Mouse (Mus musculus) limb, embryonic 11.5 days (tissue): ENCODE data around the gene Mt2. TPM values are rescaled to one million over a fixed set of nuclear protein-coding genes. Genes with fewer than 3 reads are reported as not detected.

Experiments used
- ATAC-seq: fragments of 200-750 bp; cut with Nextera tagmentation; 2 replicates; pipeline ENCODE4 v1.8.0; 2017; ENCODE audit warnings: low read depth; ENCODE audit not compliant: insufficient number of reproducible peaks, low FRiP score, low TSS enrichment
- DNase-seq: peaks from one replicate; pipeline ENCODE4 v3.0.0-alpha.2; 2015; ENCODE audit warnings: low spot score
- H3K27ac ChIP-seq: fragments of 300-500 bp; sonication (generic); replicated peaks from 2 replicates; pipeline ENCODE4 v1.5.1; 2014; ENCODE audit warnings: low read depth, mild to moderate bottlenecking, low read length
- H3K27me3 ChIP-seq: fragments of 300-500 bp; sonication (generic); 2 replicates; pipeline ENCODE4 v1.6.1; 2014; ENCODE audit warnings: mild to moderate bottlenecking, low read length, mixed read lengths; ENCODE audit not compliant: control insufficient read depth, insufficient read depth
- H3K36me3 ChIP-seq: fragments of 300-500 bp; sonication (generic); 2 replicates; pipeline ENCODE4 v1.6.1; 2014; ENCODE audit warnings: mild to moderate bottlenecking, low read length, moderate library complexity, mixed read lengths; ENCODE audit not compliant: control insufficient read depth, insufficient read depth
- H3K4me1 ChIP-seq: fragments of 300-500 bp; sonication (generic); 2 replicates; pipeline ENCODE4 v1.6.1; 2014; ENCODE audit warnings: low read length, mixed read lengths; ENCODE audit not compliant: control insufficient read depth, insufficient read depth
- H3K4me2 ChIP-seq: fragments of 300-500 bp; sonication (generic); 2 replicates; pipeline ENCODE4 v1.6.1; 2014; ENCODE audit warnings: low read depth, mild to moderate bottlenecking, moderate library complexity; ENCODE audit not compliant: severe bottlenecking
- H3K4me3 ChIP-seq: fragments of 300-500 bp; sonication (generic); 2 replicates; pipeline ENCODE4 v1.5.1; 2014; ENCODE audit warnings: low read depth, low read length
- H3K9ac ChIP-seq: fragments of 300-500 bp; sonication (generic); 2 replicates; pipeline ENCODE4 v1.6.1; 2014; ENCODE audit warnings: mild to moderate bottlenecking, low read length
- H3K9me3 ChIP-seq: fragments of 300-500 bp; sonication (generic); 2 replicates; pipeline ENCODE4 v1.6.1; 2016; ENCODE audit warnings: low read length; ENCODE audit not compliant: control insufficient read depth
- WGBS: fragments of 180-500 bp; shearing (Covaris S2); extraction: QIAGEN DNeasy Blood & Tissue Kit; methylation state at CpG from one replicate; pipeline ENCODE4 v1.1.7; 2014; 5-methylcytosine and 5-hydroxymethylcytosine counted together
- polyA plus RNA-seq: library from polyadenylated mRNA; unstranded; fragments of >200 nt; fragmentation: Nextera tagmentation; extraction: Ambion mirVana; gene quantifications from 2 replicates; pipeline ENCODE4 v1.2.1, GENCODE M21; 2014

The Mt2 gene
- polyA plus RNA-seq, 1 experiment from 2014 or later, result 21.7 TPM

GRCm38 (mm10) chr8:94136192-94136591 lies 36.3 kb upstream of the Mt2 start:
- H3K4me3 ChIP-seq, result no peak overlapping the region
- H3K9me3 ChIP-seq, result no peaks in the 10 kb centered on the region
- no peak overlapping the region for H3K9ac ChIP-seq
- no peak overlapping the region for H3K27ac ChIP-seq
- no peak overlapping the region for H3K4me2 ChIP-seq
- no peaks in the 10 kb centered on the region for H3K4me1 ChIP-seq
- ATAC-seq, result no peak
- DNase-seq, result no peak
- WGBS, result 84% methylated on average over 7 of the region's 7 CpGs
- H3K27me3 ChIP-seq, result no peaks in the 10 kb centered on the region
- H3K36me3 ChIP-seq, result no peaks in the 10 kb centered on the region

GRCm38 (mm10) chr8:94136933-94137332 lies 35.5 kb upstream of the Mt2 start, which contains the start of gene Mt4:
Gene Mt4 (plus strand): TSS chr8:94137197.
- no peaks in the 10 kb centered on the region for H3K9me3 ChIP-seq
- no peak for ATAC-seq
- H3K4me3 ChIP-seq, result no peak within 1 kb of the TSS
- no peaks in the 10 kb centered on the region for H3K4me1 ChIP-seq
- 48% methylated on average over 6 of the region's 6 CpGs for WGBS
- no peak within 1 kb of the TSS for H3K9ac ChIP-seq
- no peaks in the 10 kb centered on the region for H3K27me3 ChIP-seq
- no peak for DNase-seq
- H3K27ac ChIP-seq, result no peak within 1 kb of the TSS
- no peak within 1 kb of the TSS for H3K4me2 ChIP-seq
- H3K36me3 ChIP-seq, result no peaks in the 10 kb centered on the region

GRCm38 (mm10) chr8:94140266-94140795 lies 32.1 kb upstream of the Mt2 start:
- 85% methylated on average over 4 of the region's 4 CpGs for WGBS
- no peak overlapping the region for H3K4me3 ChIP-seq
- no peaks in the 10 kb centered on the region for H3K27me3 ChIP-seq
- no peaks in the 10 kb centered on the region for H3K4me1 ChIP-seq
- H3K9ac ChIP-seq, result no peak overlapping the region
- no peaks in the 10 kb centered on the region for H3K9me3 ChIP-seq
- no peak for DNase-seq
- ATAC-seq, result no peak
- no peaks in the 10 kb centered on the region for H3K36me3 ChIP-seq
- no peak overlapping the region for H3K27ac ChIP-seq
- no peak overlapping the region for H3K4me2 ChIP-seq

GRCm38 (mm10) chr8:94148236-94148635 lies 24.2 kb upstream of the Mt2 start:
- H3K36me3 ChIP-seq, result no peaks in the 10 kb centered on the region
- no peak for DNase-seq
- no peak for ATAC-seq
- no peak overlapping the region for H3K4me2 ChIP-seq
- peaks cover 6% of the 10 kb centered on the region; the same call in 1 of the 2 replicates for H3K4me1 ChIP-seq
- H3K27me3 ChIP-seq, result peaks cover 11% of the 10 kb centered on the region; the same call in 1 of the 2 replicates
- WGBS, result 57% methylated on average over 5 of the region's 5 CpGs
- H3K9ac ChIP-seq, result no peak overlapping the region
- no peak overlapping the region for H3K4me3 ChIP-seq
- no peak overlapping the region for H3K27ac ChIP-seq
- no peaks in the 10 kb centered on the region for H3K9me3 ChIP-seq

GRCm38 (mm10) chr8:94150925-94151324 lies 21.5 kb upstream of the Mt2 start:
- DNase-seq, result no peak
- ATAC-seq, result no peak
- Histone ChIP-seq H3K9ac (no peak overlapping the region), H3K4me3 (no peak overlapping the region), H3K9me3 (no peaks in the 10 kb centered on the region), H3K4me2 (no peak overlapping the region), H3K27me3 (peaks cover 17% of the 10 kb centered on the region; the same call in 1 of the 2 replicates), H3K27ac (no peak overlapping the region), H3K36me3 (no peaks in the 10 kb centered on the region), H3K4me1 (peaks cover 6% of the 10 kb centered on the region; the same call in 1 of the 2 replicates)
- WGBS, result 74% methylated on average over 5 of the region's 5 CpGs

- Histone ChIP-seq H3K4me3 (peak within 1 kb of the TSS; percentile 0; the same call in 1 of the 2 replicates), H3K9me3 (no peaks in the 10 kb centered on the region), H3K4me1 (peaks cover 6% of the 10 kb centered on the region; the same call in 1 of the 2 replicates), H3K27me3 (peaks cover 17% of the 10 kb centered on the region; the same call in 1 of the 2 replicates), H3K4me2 (peak within 1 kb of the TSS; percentile 51), H3K9ac (no peak within 1 kb of the TSS), H3K27ac (no peak within 1 kb of the TSS), H3K36me3 (no peaks in the 10 kb centered on the region)
- ATAC-seq, result peak; percentile 28; the same call in 1 of the 2 replicates
- 2% methylated on average over 29 of the region's 29 CpGs for WGBS
- DNase-seq, result peak; percentile 60
Measured at GRCm38 (mm10) chr8:94152513-94153300, 19.8 kb upstream of the Mt2 start, which contains the start of gene Mt3. Gene Mt3 (plus strand): TSS chr8:94152607.

GRCm38 (mm10) chr8:94153451-94153850 lies 19.0 kb upstream of the Mt2 start:
- H3K4me3 ChIP-seq, result no peak overlapping the region
- H3K27ac ChIP-seq, result no peak overlapping the region
- 28% methylated on average over 7 of the region's 7 CpGs for WGBS
- no peaks in the 10 kb centered on the region for H3K36me3 ChIP-seq
- DNase-seq (no peak), ATAC-seq (no peak)
- H3K27me3 ChIP-seq, result peaks cover 17% of the 10 kb centered on the region; the same call in 1 of the 2 replicates
- H3K9ac ChIP-seq, result no peak overlapping the region
- H3K4me1 ChIP-seq, result peaks cover 6% of the 10 kb centered on the region; the same call in 1 of the 2 replicates
- H3K4me2 ChIP-seq, result no peak overlapping the region
- H3K9me3 ChIP-seq, result no peaks in the 10 kb centered on the region

- DNase-seq (no peak), ATAC-seq (no peak)
- Histone ChIP-seq H3K27ac (no peak overlapping the region), H3K4me1 (peaks cover 6% of the 10 kb centered on the region; the same call in 1 of the 2 replicates), H3K9me3 (no peaks in the 10 kb centered on the region), H3K9ac (no peak overlapping the region), H3K4me3 (no peak overlapping the region), H3K36me3 (no peaks in the 10 kb centered on the region), H3K27me3 (peaks cover 17% of the 10 kb centered on the region; the same call in 1 of the 2 replicates), H3K4me2 (no peak overlapping the region)
- WGBS, result 52% methylated on average over 6 of the region's 6 CpGs
Measured at GRCm38 (mm10) chr8:94154537-94154936, 17.9 kb upstream of the Mt2 start.
